Mouse (Mus musculus) fat pad, adult 2 months (tissue): ENCODE results near the gene Lipt1.

ENCODE experiments used
- DNase-seq: peaks from one replicate; pipeline ENCODE4 v3.0.0-alpha.2; 2011; ENCODE audit warnings: low read depth, low spot score; ENCODE audit errors: extremely low read depth

The Lipt1 gene

GRCm38 (mm10) chr1:37871704-37872103 is at the start of gene Lipt1:
TSS of gene Lipt1 (plus strand) at chr1:37871738.
- no peak for DNase-seq

- no peak for DNase-seq
Observed at GRCm38 (mm10) chr1:37831681-37832080, 39.9 kb upstream of the Lipt1 start.

GRCm38 (mm10) chr1:37846878-37847277 is 24.7 kb upstream of the Lipt1 start:
- DNase-seq, result no peak

GRCm38 (mm10) chr1:37850696-37851095 is 20.8 kb upstream of the Lipt1 start:
- no peak for DNase-seq

- peak; percentile 55 for DNase-seq
Observed at GRCm38 (mm10) chr1:37864511-37865400, 6.8 kb upstream of the Lipt1 start.

GRCm38 (mm10) chr1:37865401-37866215 is 5.9 kb upstream of the Lipt1 start:
- no peak for DNase-seq

GRCm38 (mm10) chr1:37866286-37866685 is 5.3 kb upstream of the Lipt1 start, which contains the start of gene Tsga10:
TSS of gene Tsga10 (minus strand) at chr1:37866429.
- no peak for DNase-seq

- no peak for DNase-seq
Observed at GRCm38 (mm10) chr1:37867056-37867455, 4.5 kb upstream of the Lipt1 start.

- DNase-seq, result no peak
Observed at GRCm38 (mm10) chr1:37867684-37868322, 3.7 kb upstream of the Lipt1 start.

GRCm38 (mm10) chr1:37868640-37869039 is 2.9 kb upstream of the Lipt1 start:
- DNase-seq, result no peak

- no peak for DNase-seq
Observed at GRCm38 (mm10) chr1:37869362-37869761, 2.2 kb upstream of the Lipt1 start.

GRCm38 (mm10) chr1:37872131-37873067 is 861 bp downstream of the Lipt1 start:
- peak; percentile 39 for DNase-seq

GRCm38 (mm10) chr1:37873157-37873556 is 1.6 kb downstream of the Lipt1 start:
- DNase-seq, result no peak

- no peak for DNase-seq
Observed at GRCm38 (mm10) chr1:37877736-37878460, 6.4 kb downstream of the Lipt1 start.

GRCm38 (mm10) chr1:37883411-37883810 is 11.9 kb downstream of the Lipt1 start:
- DNase-seq, result no peak

GRCm38 (mm10) chr1:37884451-37884850 is 12.9 kb downstream of the Lipt1 start:
- no peak for DNase-seq

- DNase-seq, result no peak
Observed at GRCm38 (mm10) chr1:37889206-37889605, 17.7 kb downstream of the Lipt1 start.

- peak; percentile 31 for DNase-seq
Observed at GRCm38 (mm10) chr1:37890025-37890652, 18.6 kb downstream of the Lipt1 start, which contains the start of the genes Mitd1 and Mrpl30. TSS of gene Mitd1 (minus strand) at chr1:37890411. TSS of gene Mrpl30 (plus strand) at chr1:37890477.

GRCm38 (mm10) chr1:37891400-37891799 is 19.9 kb downstream of the Lipt1 start:
- DNase-seq, result no peak
